Mouse (Mus musculus): Measurements from ENCODE around the gene Zc2hc1c. TPM values are rescaled to one million over a fixed set of nuclear protein-coding genes. Genes with fewer than 3 reads are reported as not detected.

Gene Zc2hc1c
- 0.19 TPM for polyA plus RNA-seq (2017; shearing (Covaris generic))

GRCm38 (mm10) chr12:85288486-85289156, at the start of gene Zc2hc1c:
TSS of gene Zc2hc1c (plus strand) at chr12:85288591.

GRCm38 (mm10) chr12:85270319-85270718, 18.1 kb upstream of the Zc2hc1c start, which contains the start of gene Mlh3:
TSS of gene Mlh3 (minus strand) at chr12:85270599.

DNA sequence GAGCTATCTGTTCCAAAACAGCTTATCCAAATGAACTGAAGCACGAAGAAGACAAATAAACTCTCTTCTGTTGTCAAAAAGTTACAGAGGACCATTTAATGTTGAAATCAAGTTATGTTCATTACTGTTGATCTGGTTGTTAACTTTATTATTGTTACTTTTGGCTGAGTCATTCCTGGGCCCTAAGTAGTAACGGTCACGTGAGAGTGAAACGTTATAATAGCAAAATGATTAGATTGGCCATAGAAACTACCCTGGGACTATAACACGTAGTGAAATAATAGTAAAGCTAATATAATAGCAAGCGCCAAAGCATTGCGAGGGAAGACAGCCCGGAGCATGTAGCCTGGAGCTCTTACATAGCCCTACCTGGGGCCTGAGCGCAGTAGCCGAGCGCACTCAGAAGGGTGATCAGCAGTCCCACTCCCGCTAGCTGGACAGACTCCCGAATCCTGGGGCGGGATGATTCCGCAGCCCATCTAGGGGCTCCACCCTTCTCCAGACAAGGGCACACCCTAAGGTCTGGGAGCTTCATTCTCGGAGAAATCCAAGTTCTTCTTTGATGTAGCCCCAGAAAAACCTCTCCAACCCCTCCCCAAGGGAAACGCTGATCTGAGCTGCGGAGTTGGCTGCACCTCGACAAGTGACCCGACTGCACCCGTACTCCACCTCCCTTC, 444 bp upstream of the Zc2hc1c start, which contains the start of gene Acyp1:
Gene Acyp1 (minus strand): TSS at position 630 of the 677 bp plus-strand sequence.

DNA sequence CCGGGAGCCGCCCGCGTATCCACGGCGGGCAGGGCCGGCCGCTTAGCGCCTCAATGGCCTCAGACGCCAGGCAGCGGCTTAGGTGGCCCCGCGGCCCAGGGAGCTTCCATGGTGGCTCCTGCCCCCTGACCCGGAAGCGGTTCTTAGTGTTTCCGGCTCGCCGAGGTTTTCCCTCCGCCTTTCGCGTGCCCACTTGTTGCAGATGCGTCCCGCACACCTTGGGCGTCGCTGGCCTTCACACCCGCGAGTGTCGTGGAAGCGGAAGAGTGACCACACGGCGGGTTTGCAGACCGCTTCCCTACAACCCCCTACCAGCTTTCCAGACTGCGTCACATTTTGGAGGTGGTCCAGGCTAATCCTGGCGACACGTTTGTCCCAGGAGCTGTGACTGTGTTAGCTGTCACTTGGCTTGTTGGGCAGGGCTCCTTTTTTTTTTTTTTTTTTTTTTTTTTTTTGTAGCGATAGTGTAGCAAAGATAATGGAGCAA, 50.9 kb downstream of the Zc2hc1c start, which contains the start of gene Nek9:
Gene Nek9 (minus strand): TSS at position 120 of the 487 bp plus-strand sequence.

Other genes starting within 250 kb of the Zc2hc1c start
- gene Prox2, start 177.8 kb upstream of the Zc2hc1c start, polyA plus RNA-seq (2017; shearing (Covaris generic)): 4.6 TPM
- gene Dlst, start 177.8 kb upstream of the Zc2hc1c start, polyA plus RNA-seq (2017; shearing (Covaris generic)): 99.3 TPM
- gene Rps6kl1, start 137.3 kb upstream of the Zc2hc1c start, polyA plus RNA-seq (2017; shearing (Covaris generic)): 1.9 TPM
- not detected for gene Pgf, start 110.8 kb upstream of the Zc2hc1c start, polyA plus RNA-seq (2017; shearing (Covaris generic))
- 71.5 TPM for gene Eif2b2, start 69.1 kb upstream of the Zc2hc1c start, polyA plus RNA-seq (2017; shearing (Covaris generic))
- 3.9 TPM for gene Mlh3, start 18.0 kb upstream of the Zc2hc1c start, polyA plus RNA-seq (2017; shearing (Covaris generic))
- gene Acyp1, start 153 bp upstream of the Zc2hc1c start, polyA plus RNA-seq (2017; shearing (Covaris generic)): 33.0 TPM
- gene Nek9, start 50.8 kb downstream of the Zc2hc1c start, polyA plus RNA-seq (2017; shearing (Covaris generic)): 26.1 TPM
- gene Tmed10, start 86.3 kb downstream of the Zc2hc1c start, polyA plus RNA-seq (2017; shearing (Covaris generic)): 209 TPM
- gene Fos, start 185.3 kb downstream of the Zc2hc1c start, polyA plus RNA-seq (2017; shearing (Covaris generic)): 294 TPM